Mouse (Mus musculus) intestine, postnatal 0 days (tissue): ENCODE data around the gene Spaca7. TPM values are rescaled to one million over a fixed set of nuclear protein-coding genes. Genes with fewer than 3 reads are reported as not detected.
"Not testable (repeated sequence)": the region's sequence is repeated elsewhere in the genome, so short reads cannot be mapped to it uniquely, and the experiment has no call there.

Experiments used
- ATAC-seq: fragments of 200-750 bp; cut with Nextera tagmentation; 2 replicates; pipeline ENCODE4 v1.8.0; 2017; ENCODE audit warnings: mild to moderate bottlenecking, moderate TSS enrichment, moderate library complexity
- H3K27ac ChIP-seq: fragments of 300-500 bp; sonication (generic); 2 replicates; pipeline ENCODE4 v1.5.1; 2014; ENCODE audit warnings: mild to moderate bottlenecking, low read depth, low read length, moderate library complexity
- H3K27me3 ChIP-seq: fragments of 300-500 bp; sonication (generic); replicated peaks from 2 replicates; pipeline ENCODE4 v1.6.1; 2014; ENCODE audit warnings: low read length, mixed read lengths; ENCODE audit not compliant: control insufficient read depth, insufficient read depth
- H3K36me3 ChIP-seq: fragments of 300-500 bp; sonication (generic); 2 replicates; pipeline ENCODE4 v1.6.1; 2014; ENCODE audit warnings: mild to moderate bottlenecking, moderate library complexity; ENCODE audit not compliant: control insufficient read depth, insufficient read depth
- H3K4me1 ChIP-seq: fragments of 300-500 bp; sonication (generic); replicated peaks from 2 replicates; pipeline ENCODE4 v1.6.1; 2014; ENCODE audit warnings: antibody characterized with exemption, low read length, mixed read lengths; ENCODE audit not compliant: control insufficient read depth, insufficient read depth
- H3K4me2 ChIP-seq: fragments of 300-500 bp; sonication (generic); replicated peaks from 2 replicates; pipeline ENCODE4 v1.6.1; 2014; ENCODE audit warnings: low read depth, mild to moderate bottlenecking, moderate library complexity
- H3K4me3 ChIP-seq: fragments of 300-500 bp; sonication (generic); 2 replicates; pipeline ENCODE4 v1.5.1; 2014; ENCODE audit warnings: low read depth, low read length
- H3K9ac ChIP-seq: fragments of 300-500 bp; sonication (generic); 2 replicates; pipeline ENCODE4 v1.6.1; 2014; ENCODE audit warnings: mild to moderate bottlenecking, low read depth, low read length
- H3K9me3 ChIP-seq: fragments of 300-500 bp; sonication (generic); 2 replicates; pipeline ENCODE4 v1.6.1; 2016; ENCODE audit warnings: mixed run types; ENCODE audit not compliant: control insufficient read depth
- CTCF ChIP-seq: sonication (generic); IDR thresholded peaks from 2 replicates; pipeline ENCODE4 v1.5.1; 2016; ENCODE audit warnings: low read depth, mild to moderate bottlenecking, control low read depth, antibody characterized with exemption, moderate library complexity
- WGBS: fragments of 180-500 bp; shearing (Covaris S2); extraction: QIAGEN DNeasy Blood & Tissue Kit; methylation state at CpG from one replicate; pipeline ENCODE4 v1.1.7; 2014; 5-methylcytosine and 5-hydroxymethylcytosine counted together
- polyA plus RNA-seq: library from polyadenylated mRNA; unstranded; fragments of >200 nt; fragmentation: Nextera tagmentation; extraction: Ambion mirVana; gene quantifications from 2 replicates; pipeline ENCODE4 v1.2.1, GENCODE M21; 2015

The Spaca7 gene
- polyA plus RNA-seq, 1 experiment from 2014 or later: 0.29 TPM

- peak; percentile 90 for TF ChIP-seq CTCF
- 0 out of 2 replicates have a peak, but pooled peaks cover 5% of the 10 kb centered on the region for H3K27me3 ChIP-seq
- H3K4me1 ChIP-seq: no peaks in the 10 kb centered on the region
- no peak overlapping the region for H3K9ac ChIP-seq
- no peak for ATAC-seq
- H3K9me3 ChIP-seq: no peaks in the 10 kb centered on the region
- no peak overlapping the region for H3K27ac ChIP-seq
- no peak overlapping the region for H3K4me3 ChIP-seq
- no peak overlapping the region for H3K4me2 ChIP-seq
- H3K36me3 ChIP-seq: no peaks in the 10 kb centered on the region
- WGBS: 12% methylated on average over 11 of the region's 11 CpGs
Observed at GRCm38 (mm10) chr8:12561403-12561960, 11.3 kb upstream of the Spaca7 start.

- no peaks in the 10 kb centered on the region for H3K36me3 ChIP-seq
- H3K9ac ChIP-seq: no peak overlapping the region
- H3K4me3 ChIP-seq: no peak overlapping the region
- TF ChIP-seq CTCF: peak; percentile 90
- no peaks in the 10 kb centered on the region for H3K9me3 ChIP-seq
- no peak for ATAC-seq
- H3K4me1 ChIP-seq: no peaks in the 10 kb centered on the region
- H3K27ac ChIP-seq: no peak overlapping the region
- no peak overlapping the region for H3K4me2 ChIP-seq
- 3% methylated on average over 4 of the region's 4 CpGs for WGBS
- H3K27me3 ChIP-seq: 0 out of 2 replicates have a peak, but pooled peaks cover 5% of the 10 kb centered on the region
Observed at GRCm38 (mm10) chr8:12564307-12564706, 8.5 kb upstream of the Spaca7 start.

- Histone ChIP-seq H3K36me3 (no peaks in the 10 kb centered on the region), H3K4me1 (no peaks in the 10 kb centered on the region), H3K9ac (no peak overlapping the region), H3K27me3 (0 out of 2 replicates have a peak, but pooled peaks cover 5% of the 10 kb centered on the region), H3K27ac (no peak overlapping the region), H3K4me3 (no peak overlapping the region), H3K4me2 (no peak overlapping the region), H3K9me3 (no peaks in the 10 kb centered on the region)
- no peak for TF ChIP-seq CTCF
- WGBS: 76% methylated on average over 10 of the region's 10 CpGs
- ATAC-seq: no peak
Observed at GRCm38 (mm10) chr8:12565488-12565887, 7.3 kb upstream of the Spaca7 start.

GRCm38 (mm10) chr8:12566509-12566908 is 6.3 kb upstream of the Spaca7 start:
- no peak overlapping the region for H3K4me3 ChIP-seq
- H3K27me3 ChIP-seq: 0 out of 2 replicates have a peak, but pooled peaks cover 5% of the 10 kb centered on the region
- H3K27ac ChIP-seq: no peak overlapping the region
- WGBS: 44% methylated on average over 7 of the region's 7 CpGs
- H3K4me2 ChIP-seq: no peak overlapping the region
- H3K4me1 ChIP-seq: no peaks in the 10 kb centered on the region
- H3K9me3 ChIP-seq: no peaks in the 10 kb centered on the region
- H3K36me3 ChIP-seq: no peaks in the 10 kb centered on the region
- H3K9ac ChIP-seq: no peak overlapping the region
- no peak for ATAC-seq
- TF ChIP-seq CTCF: no peak

GRCm38 (mm10) chr8:12576003-12576402 is 3.2 kb downstream of the Spaca7 start:
- no peak for ATAC-seq

GRCm38 (mm10) chr8:12576739-12577138 is 3.9 kb downstream of the Spaca7 start:
- Histone ChIP-seq H3K4me1 (no peaks in the 10 kb centered on the region), H3K9ac (no peak overlapping the region), H3K27ac (no peak overlapping the region), H3K4me2 (no peak overlapping the region), H3K27me3 (no peaks in the 10 kb centered on the region), H3K36me3 (no peaks in the 10 kb centered on the region), H3K4me3 (no peak overlapping the region), H3K9me3 (no peaks in the 10 kb centered on the region)
- ATAC-seq: no peak
- WGBS: 57% methylated on average over 6 of the region's 6 CpGs
- no peak for TF ChIP-seq CTCF

More at GRCm38 (mm10) chr8:12576003-12576402, 3.2 kb downstream of the Spaca7 start:
- Histone ChIP-seq H3K9me3 (no peaks in the 10 kb centered on the region), H3K36me3 (no peaks in the 10 kb centered on the region), H3K9ac (no peak overlapping the region), H3K4me2 (no peak overlapping the region), H3K27ac (no peak overlapping the region), H3K4me3 (no peak overlapping the region), H3K27me3 (no peaks in the 10 kb centered on the region), H3K4me1 (no peaks in the 10 kb centered on the region)
- no peak for TF ChIP-seq CTCF
- WGBS: 73% methylated on average over 5 of the region's 5 CpGs

- H3K4me1 ChIP-seq, H3K4me2 ChIP-seq, H3K4me3 ChIP-seq, H3K9me3 ChIP-seq, ATAC-seq, H3K9ac ChIP-seq, H3K36me3 ChIP-seq, H3K27ac ChIP-seq, H3K27me3 ChIP-seq: not testable (repeated sequence)
- WGBS: 75% methylated on average over 19 of the region's 19 CpGs
Observed at GRCm38 (mm10) chr8:12579339-12579999, 6.6 kb downstream of the Spaca7 start.
